Mouse (Mus musculus) limb, embryonic 13.5 days (tissue): ENCODE measurements around the gene Hoxa5. TPM values are rescaled to one million over a fixed set of nuclear protein-coding genes. Genes with fewer than 3 reads are reported as not detected.

Source experiments
- ATAC-seq: fragments of 200-750 bp; cut with Nextera tagmentation; 2 replicates; pipeline ENCODE4 v1.8.0; 2017; ENCODE audit warnings: low read depth, moderate number of reproducible peaks, moderate TSS enrichment; ENCODE audit not compliant: low FRiP score
- H3K27ac ChIP-seq: fragments of 300-500 bp; sonication (generic); 2 replicates; pipeline ENCODE4 v1.5.1; 2015; ENCODE audit warnings: inconsistent platforms, mild to moderate bottlenecking, moderate library complexity
- H3K27me3 ChIP-seq: fragments of 300-500 bp; sonication (generic); 2 replicates; pipeline ENCODE4 v1.6.1; 2015; ENCODE audit warnings: mild to moderate bottlenecking, inconsistent platforms
- H3K36me3 ChIP-seq: fragments of 300-500 bp; sonication (generic); 2 replicates; pipeline ENCODE4 v1.6.1; 2015; ENCODE audit warnings: inconsistent platforms, mild to moderate bottlenecking, moderate library complexity
- H3K4me1 ChIP-seq: fragments of 300-500 bp; sonication (generic); 2 replicates; pipeline ENCODE4 v1.6.1; 2015; ENCODE audit warnings: inconsistent platforms
- H3K4me2 ChIP-seq: fragments of 300-500 bp; sonication (generic); replicated peaks from 2 replicates; pipeline ENCODE4 v1.6.1; 2015; ENCODE audit warnings: inconsistent platforms, mild to moderate bottlenecking, moderate library complexity
- H3K4me3 ChIP-seq: fragments of 300-500 bp; sonication (generic); 2 replicates; pipeline ENCODE4 v1.5.1; 2015; ENCODE audit warnings: moderate library complexity, mild to moderate bottlenecking, inconsistent platforms
- H3K9ac ChIP-seq: fragments of 300-500 bp; sonication (generic); 2 replicates; pipeline ENCODE4 v1.6.1; 2015; ENCODE audit warnings: mild to moderate bottlenecking, inconsistent platforms
- H3K9me3 ChIP-seq: fragments of 300-500 bp; sonication (generic); 2 replicates; pipeline ENCODE4 v1.6.1; 2016; ENCODE audit warnings: inconsistent platforms
- WGBS: fragments of 180-500 bp; shearing (Covaris S2); methylation state at CpG from one replicate; pipeline ENCODE4 v1.1.7; 2015; 5-methylcytosine and 5-hydroxymethylcytosine counted together
- polyA plus RNA-seq: library from polyadenylated mRNA; unstranded; fragments of >200 nt; fragmentation: Nextera tagmentation; extraction: Ambion mirVana; gene quantifications from 2 replicates; pipeline ENCODE4 v1.2.1, GENCODE M21; 2015

Hoxa5 gene
- polyA plus RNA-seq, 1 experiment from 2014 or later, result 5.3 TPM

DNA sequence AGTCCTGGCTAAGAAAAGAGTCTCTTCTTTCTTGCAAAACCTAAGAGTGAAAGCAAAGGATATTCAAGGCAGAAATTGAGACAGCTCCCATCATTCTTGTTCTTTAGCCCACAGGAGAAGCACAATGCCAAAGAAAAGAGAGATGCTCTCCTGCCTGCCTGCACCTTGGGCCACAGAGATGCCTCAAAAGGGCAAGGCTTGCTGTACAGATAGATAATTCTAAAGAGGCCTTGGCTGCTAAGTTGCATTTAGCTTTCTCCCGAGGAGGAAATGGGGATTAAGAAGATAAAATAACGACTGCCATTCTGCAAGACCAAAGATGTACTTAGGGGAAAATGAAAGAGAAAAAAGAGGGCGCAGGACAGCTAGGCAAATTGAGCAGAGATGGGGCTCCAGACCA is 42.5 kb upstream of the Hoxa5 start:
- peak overlapping the region; percentile 95 for H3K4me3 ChIP-seq
- no peaks in the 10 kb centered on the region for H3K9me3 ChIP-seq
- peak overlapping the region; percentile 100 for H3K9ac ChIP-seq

DNA sequence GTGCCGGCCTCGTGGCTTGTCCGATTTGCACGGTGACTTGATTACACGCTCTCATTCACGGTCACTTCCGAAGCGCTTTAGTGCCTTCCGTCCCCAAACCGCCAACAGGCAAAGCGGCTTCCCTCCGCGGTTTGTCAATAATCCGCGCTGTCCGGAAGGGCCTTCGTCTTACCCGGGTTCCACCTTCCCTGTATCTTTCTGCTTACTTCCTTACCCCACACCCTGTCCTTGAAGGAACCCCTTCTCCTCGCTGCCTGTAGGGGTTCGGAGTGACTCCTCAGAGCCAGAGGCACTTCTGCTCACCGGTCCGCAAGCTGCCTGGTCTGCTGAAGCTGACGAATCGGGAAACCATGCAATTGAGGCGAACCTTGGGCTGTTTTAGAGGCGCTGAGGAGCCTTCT is 42.0 kb upstream of the Hoxa5 start:
- H3K4me3 ChIP-seq, result peak overlapping the region; percentile 95
- peaks cover 11% of the 10 kb centered on the region; the same call in 1 of the 2 replicates for H3K36me3 ChIP-seq
- ATAC-seq, result no peak
- peak overlapping the region; percentile 99 for H3K27ac ChIP-seq
- peak overlapping the region; percentile 100 for H3K9ac ChIP-seq
- H3K27me3 ChIP-seq, result peaks cover 14% of the 10 kb centered on the region
- peak overlapping the region; percentile 75 for H3K4me2 ChIP-seq
- no peaks in the 10 kb centered on the region for H3K9me3 ChIP-seq
- WGBS, result under 1% methylated on average over 26 of the region's 26 CpGs
- H3K4me1 ChIP-seq, result peaks cover 50% of the 10 kb centered on the region

More for the DNA sequence above, 42.5 kb upstream of the Hoxa5 start:
- H3K36me3 ChIP-seq, result peaks cover 11% of the 10 kb centered on the region; the same call in 1 of the 2 replicates
- H3K27ac ChIP-seq, result peak overlapping the region; percentile 99
- H3K4me1 ChIP-seq, result peaks cover 50% of the 10 kb centered on the region
- H3K4me2 ChIP-seq, result peak overlapping the region; percentile 75
- 7% methylated on average over 3 of the region's 3 CpGs for WGBS
- ATAC-seq, result no peak
- H3K27me3 ChIP-seq, result peaks cover 17% of the 10 kb centered on the region

DNA sequence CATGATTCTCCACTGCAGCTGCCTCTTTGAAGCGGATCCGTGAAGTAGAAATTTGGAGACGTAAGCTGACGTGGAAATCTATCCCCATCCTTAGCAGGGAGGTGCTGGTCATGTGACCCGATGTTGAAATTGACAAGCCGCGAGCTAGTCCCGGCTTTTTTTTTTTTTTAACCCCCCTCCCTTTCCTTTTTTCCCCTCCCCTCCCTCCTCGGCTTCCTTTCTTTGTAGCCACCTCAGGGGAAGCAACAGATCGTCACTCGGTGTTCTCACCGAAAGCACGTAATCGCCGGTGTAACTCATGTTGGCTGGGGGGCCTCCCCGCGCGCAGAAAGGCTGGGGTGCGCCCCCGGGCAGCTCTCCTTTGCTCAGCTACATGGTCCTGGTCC is 41.4 kb upstream of the Hoxa5 start, which contains the start of gene Hoxa11:
Gene Hoxa11, minus strand, starts transcription at position 54 of the 386 bp plus-strand sequence.
- Histone ChIP-seq H3K36me3 (peaks cover 11% of the 10 kb centered on the region; the same call in 1 of the 2 replicates), H3K9ac (peak within 1 kb of the TSS; percentile 100), H3K4me2 (peak within 1 kb of the TSS; percentile 75), H3K9me3 (no peaks in the 10 kb centered on the region), H3K4me3 (peak within 1 kb of the TSS; percentile 95), H3K4me1 (peaks cover 50% of the 10 kb centered on the region), H3K27me3 (peaks cover 12% of the 10 kb centered on the region), H3K27ac (peak within 1 kb of the TSS; percentile 99)
- ATAC-seq, result peak; percentile 59
- under 1% methylated on average over 20 of the region's 20 CpGs for WGBS

DNA sequence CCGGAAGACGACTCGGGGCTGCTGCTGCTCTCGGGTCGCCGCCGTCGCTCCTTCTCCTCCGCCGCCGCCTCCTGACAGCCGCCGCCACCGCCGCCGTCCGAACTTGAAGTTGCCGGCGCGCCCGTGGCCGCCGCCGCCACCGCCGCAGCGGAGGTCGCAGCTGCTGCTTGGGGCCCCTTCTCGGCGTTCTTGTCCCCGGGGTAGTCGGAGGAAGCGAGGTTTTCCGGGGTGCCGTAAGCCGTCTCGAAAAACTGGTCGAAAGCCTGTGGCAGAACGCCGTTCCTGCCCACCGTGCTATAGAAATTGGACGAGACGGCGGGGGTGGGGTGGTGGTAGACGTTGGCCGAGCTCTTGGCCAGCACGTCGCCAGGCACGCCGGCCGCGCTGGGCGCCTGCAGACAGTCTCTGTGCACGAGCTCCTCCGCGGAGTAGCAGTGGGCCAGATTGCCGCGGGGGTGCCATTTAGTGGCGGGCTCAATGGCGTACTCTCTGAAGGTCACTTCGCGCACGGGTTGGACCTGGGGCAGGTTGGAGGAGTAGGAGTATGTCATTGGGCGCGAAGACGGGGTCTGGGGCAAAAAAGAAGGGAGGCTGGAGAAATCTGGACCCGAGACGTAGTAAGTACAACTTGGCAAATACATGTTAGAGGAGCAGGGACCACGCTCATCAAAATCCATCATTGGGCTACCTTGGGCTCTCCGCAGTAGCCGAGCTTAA is 40.8 kb upstream of the Hoxa5 start:
- under 1% methylated on average over 67 of the region's 71 CpGs for WGBS
- Histone ChIP-seq H3K4me1 (peaks cover 47% of the 10 kb centered on the region), H3K36me3 (peaks cover 11% of the 10 kb centered on the region; the same call in 1 of the 2 replicates), H3K4me3 (peak overlapping the region; percentile 95), H3K27me3 (peaks cover 9% of the 10 kb centered on the region; the same call in 1 of the 2 replicates), H3K9ac (peak overlapping the region; percentile 100), H3K27ac (peak overlapping the region; percentile 99), H3K9me3 (no peaks in the 10 kb centered on the region), H3K4me2 (peak overlapping the region; percentile 75)
- ATAC-seq, result 0 out of 2 replicates have a peak, but pooled peaks have one; percentile 10

DNA sequence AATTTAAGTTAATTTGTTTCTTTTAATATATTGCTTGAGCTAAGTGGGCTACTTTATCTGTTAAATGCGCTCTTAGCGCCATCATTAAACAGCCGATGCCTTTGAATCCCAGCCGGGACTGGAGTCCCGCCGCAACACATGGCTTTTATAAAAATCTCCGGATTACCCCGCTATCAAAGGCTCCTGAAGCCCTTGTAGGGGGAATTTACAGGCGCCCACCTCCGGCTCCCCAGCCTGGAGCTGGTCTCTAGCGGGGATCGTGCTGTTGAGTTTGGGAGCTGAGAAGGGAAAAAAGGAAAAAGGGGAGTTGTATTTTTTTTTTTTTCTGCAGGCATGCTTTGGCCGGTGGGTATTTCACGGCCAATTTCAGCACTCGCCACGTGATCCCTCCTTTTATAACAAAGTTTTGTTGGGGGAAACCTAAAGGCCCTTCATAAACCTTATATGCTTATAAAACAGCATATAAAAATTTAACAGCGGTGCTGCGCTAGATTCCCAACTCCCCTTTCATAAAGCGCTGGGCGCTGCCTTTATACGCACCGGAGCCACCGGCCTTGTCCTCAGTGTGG is 40.2 kb upstream of the Hoxa5 start:
- H3K27ac ChIP-seq, result peak overlapping the region; percentile 99

DNA sequence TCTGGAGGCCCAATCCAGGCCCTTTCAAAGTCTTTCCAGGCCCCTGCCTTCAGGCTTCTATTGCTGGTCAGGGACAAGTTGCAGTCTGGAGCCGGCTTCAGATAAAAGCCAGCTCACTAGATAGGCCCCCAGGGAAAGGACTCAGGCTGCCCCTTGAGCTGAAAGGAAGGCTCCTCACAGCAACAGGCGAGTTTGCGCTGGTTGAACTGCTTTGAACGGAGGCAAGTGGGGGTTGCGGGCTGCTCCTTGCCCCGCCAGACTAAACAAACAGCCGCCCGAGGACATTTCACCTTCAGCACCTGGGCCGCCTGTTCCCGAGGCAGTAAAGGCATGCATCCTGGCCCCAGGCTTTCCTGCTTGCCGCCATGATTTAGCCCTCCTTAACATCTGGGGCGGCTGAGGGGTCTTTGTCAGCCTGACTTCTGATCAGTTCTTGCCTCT is 39.3 kb upstream of the Hoxa5 start:
- Histone ChIP-seq H3K4me2 (peak overlapping the region; percentile 75), H3K36me3 (no peaks in the 10 kb centered on the region), H3K27me3 (peaks cover 9% of the 10 kb centered on the region; the same call in 1 of the 2 replicates), H3K9me3 (no peaks in the 10 kb centered on the region), H3K9ac (peak overlapping the region; percentile 100), H3K4me1 (peaks cover 33% of the 10 kb centered on the region), H3K27ac (peak overlapping the region; percentile 99), H3K4me3 (peak overlapping the region; percentile 95)
- 3% methylated on average over 12 of the region's 12 CpGs for WGBS
- no peak for ATAC-seq

More for the DNA sequence above, 40.2 kb upstream of the Hoxa5 start:
- Histone ChIP-seq H3K4me1 (peaks cover 41% of the 10 kb centered on the region), H3K4me2 (peak overlapping the region; percentile 75), H3K36me3 (0 out of 2 replicates have a peak, but pooled peaks cover 4% of the 10 kb centered on the region), H3K9ac (peak overlapping the region; percentile 100), H3K4me3 (peak overlapping the region; percentile 95), H3K9me3 (no peaks in the 10 kb centered on the region), H3K27me3 (peaks cover 9% of the 10 kb centered on the region; the same call in 1 of the 2 replicates)
- ATAC-seq, result peak; percentile 28; the same call in 1 of the 2 replicates
- under 1% methylated on average over 23 of the region's 23 CpGs for WGBS

DNA sequence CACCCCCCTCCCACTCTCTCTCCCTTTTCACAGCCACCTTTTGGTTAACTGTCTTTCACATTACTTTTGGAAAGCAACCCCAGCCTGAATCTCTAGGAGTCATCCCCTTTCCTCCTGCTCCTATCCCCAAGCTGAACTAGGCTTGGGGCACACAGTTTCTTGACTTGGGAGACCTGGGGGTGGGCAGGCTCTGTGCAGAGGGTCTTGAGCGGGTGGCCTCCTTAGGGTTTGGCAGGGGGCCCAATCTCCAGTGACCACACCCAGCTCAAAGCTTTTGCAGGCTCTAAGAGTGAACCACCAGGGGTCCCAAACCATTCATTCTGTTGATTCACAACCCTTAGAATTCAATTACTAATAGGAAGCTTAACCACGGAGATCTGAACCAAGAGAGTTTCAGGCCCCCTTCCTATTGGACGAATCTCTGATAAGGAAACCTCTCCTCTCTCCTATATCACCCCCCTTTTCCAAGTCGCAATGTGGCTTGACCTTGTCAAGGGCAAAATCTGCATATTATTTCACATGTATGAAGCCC is 38.5 kb upstream of the Hoxa5 start:
- H3K9ac ChIP-seq, result peak overlapping the region; percentile 100
- WGBS, result 18% methylated on average over 4 of the region's 4 CpGs
- peak overlapping the region; percentile 99 for H3K27ac ChIP-seq
- H3K4me2 ChIP-seq, result peak overlapping the region; percentile 75
- H3K27me3 ChIP-seq, result peaks cover 9% of the 10 kb centered on the region; the same call in 1 of the 2 replicates
- H3K9me3 ChIP-seq, result no peaks in the 10 kb centered on the region
- H3K4me3 ChIP-seq, result peak overlapping the region; percentile 95
- peaks cover 33% of the 10 kb centered on the region for H3K4me1 ChIP-seq
- H3K36me3 ChIP-seq, result no peaks in the 10 kb centered on the region
- no peak for ATAC-seq

DNA sequence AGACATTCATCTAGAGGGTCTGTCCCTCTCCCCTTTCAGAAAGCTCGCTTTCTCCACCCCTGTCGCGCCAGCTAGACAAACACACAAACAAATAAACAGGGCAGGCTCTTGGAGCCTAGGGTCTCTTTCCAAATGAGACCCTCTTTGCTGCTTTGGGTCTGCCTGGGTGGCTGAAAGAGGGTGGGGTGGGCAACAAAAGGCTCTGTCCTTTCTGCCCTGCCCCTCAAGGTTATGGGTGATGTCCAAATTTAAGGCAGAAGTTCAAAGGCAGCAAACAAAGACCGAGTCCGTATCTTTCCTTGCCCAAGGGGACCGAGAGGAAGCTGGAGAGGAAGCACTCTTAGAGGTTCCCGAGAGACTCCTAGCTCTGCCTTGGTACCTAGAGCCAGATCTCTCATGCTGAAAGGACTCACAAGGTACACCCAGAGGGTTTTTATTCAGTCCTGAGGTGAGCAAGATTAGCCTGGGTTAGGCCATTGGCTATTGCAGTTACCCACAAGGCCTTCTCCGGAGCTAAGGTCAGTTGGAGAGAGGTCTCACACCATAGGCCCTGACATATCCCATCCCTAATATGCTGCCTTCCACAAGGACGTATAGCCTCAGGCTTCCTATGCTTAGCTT is 36.7 kb upstream of the Hoxa5 start:
- H3K27me3 ChIP-seq, result peaks cover 9% of the 10 kb centered on the region; the same call in 1 of the 2 replicates
- H3K4me1 ChIP-seq, result peaks cover 43% of the 10 kb centered on the region
- H3K36me3 ChIP-seq, result 0 out of 2 replicates have a peak, but pooled peaks cover 3% of the 10 kb centered on the region
- H3K4me3 ChIP-seq, result peak overlapping the region; percentile 95
- peak overlapping the region; percentile 75 for H3K4me2 ChIP-seq
- H3K27ac ChIP-seq, result peak overlapping the region; percentile 100
- WGBS, result 8% methylated on average over 9 of the region's 9 CpGs
- H3K9ac ChIP-seq, result peak overlapping the region; percentile 100
- no peaks in the 10 kb centered on the region for H3K9me3 ChIP-seq
- no peak for ATAC-seq

DNA sequence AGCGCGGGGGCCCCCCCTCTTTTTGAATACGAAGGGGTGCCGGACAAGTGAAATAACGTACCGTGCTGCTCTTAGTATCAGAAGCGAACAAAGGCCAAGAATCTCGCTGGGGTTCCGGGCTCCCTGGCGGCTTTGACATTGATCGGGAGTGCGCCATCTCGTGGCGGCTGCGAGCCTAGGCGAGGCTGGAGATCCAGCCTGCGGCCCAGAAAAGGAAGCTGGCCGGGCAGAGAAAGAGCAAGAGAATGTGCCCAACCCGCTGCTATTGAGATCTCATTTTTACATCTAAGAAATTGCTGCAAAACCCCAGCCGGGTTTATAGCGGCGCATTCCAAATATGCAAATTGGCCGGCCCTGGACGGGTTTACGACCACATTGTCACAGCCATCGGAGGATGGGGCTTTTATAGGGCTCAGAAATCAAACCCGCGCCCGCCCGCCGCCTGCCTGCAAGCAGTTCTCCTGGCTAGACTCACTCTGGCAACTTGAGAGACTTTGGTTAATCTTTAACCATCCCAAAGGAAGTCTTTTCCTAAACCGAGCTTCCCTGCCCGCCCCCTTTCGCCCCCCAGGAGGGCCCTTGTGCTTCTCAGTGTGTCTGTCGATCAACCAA is 36.1 kb upstream of the Hoxa5 start, which contains the start of gene Hoxa10:
Gene Hoxa10, minus strand, starts transcription at position 466 of the 612 bp plus-strand sequence.
- WGBS, result under 1% methylated on average over 35 of the region's 35 CpGs
- Histone ChIP-seq H3K4me2 (peak within 1 kb of the TSS; percentile 75), H3K9me3 (no peaks in the 10 kb centered on the region), H3K9ac (peak within 1 kb of the TSS; percentile 100), H3K4me3 (peak within 1 kb of the TSS; percentile 95), H3K27me3 (peaks cover 9% of the 10 kb centered on the region; the same call in 1 of the 2 replicates), H3K4me1 (peaks cover 49% of the 10 kb centered on the region), H3K36me3 (0 out of 2 replicates have a peak, but pooled peaks cover 6% of the 10 kb centered on the region), H3K27ac (peak within 1 kb of the TSS; percentile 100)
- ATAC-seq, result peak; percentile 52

DNA sequence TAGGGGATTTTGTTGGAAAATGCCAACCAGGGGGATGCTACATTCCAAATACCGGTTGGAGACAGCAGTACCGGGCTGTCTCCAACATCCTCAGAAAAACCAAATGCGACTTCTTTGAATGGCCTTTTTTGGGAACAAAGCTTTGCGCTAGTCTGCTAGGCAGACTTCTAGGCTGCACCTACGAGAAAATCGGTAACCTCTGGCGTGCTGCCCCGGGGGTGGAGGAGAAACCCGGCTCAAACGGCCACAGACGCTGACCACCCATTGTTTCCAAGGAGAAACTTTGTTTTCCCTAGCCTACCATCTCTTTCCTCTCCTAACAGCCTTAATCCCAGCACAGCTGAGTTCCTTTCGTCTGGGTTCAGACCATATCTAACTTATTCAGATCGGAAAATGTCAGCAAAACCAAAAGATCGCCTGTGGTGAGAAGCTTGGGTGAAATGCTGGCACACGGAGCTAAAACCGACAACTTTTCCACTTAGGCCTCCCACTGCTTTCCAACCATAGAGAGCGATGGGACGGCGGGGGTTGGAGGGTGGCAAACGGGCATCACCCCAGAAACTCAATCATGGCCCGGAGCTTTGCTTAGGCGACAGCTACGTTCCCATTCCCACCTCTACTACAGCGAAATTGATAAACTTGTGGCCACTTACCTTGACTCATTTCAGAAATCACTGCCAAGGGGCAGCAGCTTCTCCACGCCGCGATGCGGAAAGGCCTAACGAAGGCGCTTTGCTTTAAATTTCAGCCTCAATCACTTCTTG is 35.4 kb upstream of the Hoxa5 start:
- peak overlapping the region; percentile 75 for H3K4me2 ChIP-seq
- peak overlapping the region; percentile 100 for H3K27ac ChIP-seq
- peaks cover 9% of the 10 kb centered on the region; the same call in 1 of the 2 replicates for H3K27me3 ChIP-seq

More for the DNA sequence above, 35.4 kb upstream of the Hoxa5 start:
- Histone ChIP-seq H3K4me3 (peak overlapping the region; percentile 95), H3K9me3 (no peaks in the 10 kb centered on the region), H3K36me3 (0 out of 2 replicates have a peak, but pooled peaks cover 6% of the 10 kb centered on the region), H3K9ac (peak overlapping the region; percentile 100), H3K4me1 (peaks cover 54% of the 10 kb centered on the region)
- WGBS, result 1% methylated on average over 30 of the region's 30 CpGs
- no peak for ATAC-seq
